Mouse (Mus musculus) T-helper 17 cell (primary cell): ENCODE results near the gene Prl7c1.
"Not testable (repeated sequence)": the region's sequence is repeated elsewhere in the genome, so short reads cannot be mapped to it uniquely, and the experiment has no call there.

Experiments
- in situ Hi-C, 2 experiments: fragments of 300-600 bp; cut with MboI, MseI; formaldehyde crosslinking; loops; 1 replicate in 1 of 2; 2 replicates in 1 of 2; pipeline ENCODE4 v1.15.1; 2025; ENCODE audit warnings: high pct_unique_total_duplicates in 2 of 2

Gene Prl7c1

GRCm38 (mm10) chr13:27780704-27781103 lies at the start of gene Prl7c1:
Gene Prl7c1 (minus strand): TSS chr13:27780804.
- in situ Hi-C loops: loop anchor here in 1 of 2 experiments (10.0 kb wide), 1 partner anchor 1054 kb away; no protein-coding TSS in a partner anchor

DNA sequence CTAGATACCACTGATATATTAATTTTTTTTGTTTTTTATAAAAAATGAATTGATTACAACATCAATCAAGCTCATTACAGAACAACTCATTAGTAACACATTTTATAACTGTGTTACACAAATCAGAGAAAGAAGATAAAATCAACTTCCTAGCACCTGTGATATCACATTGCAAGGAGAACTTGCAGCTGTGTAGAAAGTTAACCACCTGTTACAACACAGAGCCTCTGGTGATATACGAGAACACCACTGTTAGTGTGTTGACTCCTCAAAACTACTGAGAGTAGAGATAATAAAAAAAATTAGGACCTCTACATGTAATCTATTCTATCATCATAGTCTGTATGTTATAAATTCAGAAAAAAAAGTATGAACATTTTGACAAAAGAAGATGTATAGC lies 22.2 kb upstream of the Prl7c1 start:
- in situ Hi-C loops: no loop called here

DNA sequence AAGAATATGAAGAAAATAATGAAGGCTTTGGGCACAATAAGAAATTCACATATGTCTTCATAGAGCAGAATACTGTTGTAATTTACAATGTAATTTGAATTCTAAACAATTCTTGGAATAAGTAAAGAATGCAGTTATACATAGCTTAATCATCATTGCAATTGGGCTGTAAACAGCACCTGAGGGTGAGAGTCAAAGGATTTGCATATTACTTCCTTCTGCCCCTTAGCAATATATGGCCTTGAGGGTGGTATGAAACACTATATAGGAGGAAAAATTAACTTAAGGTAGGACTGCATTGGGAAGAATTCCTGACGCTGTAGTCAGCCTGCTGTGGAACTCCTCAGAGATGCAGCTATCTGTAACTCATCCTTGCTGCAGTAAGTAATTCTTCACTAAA lies 20.8 kb upstream of the Prl7c1 start, which contains the start of gene Prl2a1:
Prl2a1 (plus strand) TSS at position 301 of the 400 bp plus-strand sequence.
- in situ Hi-C loops: no loop called here

- in situ Hi-C loops: no loop called here
Measured at GRCm38 (mm10) chr13:27799303-27799702, 18.7 kb upstream of the Prl7c1 start.

DNA sequence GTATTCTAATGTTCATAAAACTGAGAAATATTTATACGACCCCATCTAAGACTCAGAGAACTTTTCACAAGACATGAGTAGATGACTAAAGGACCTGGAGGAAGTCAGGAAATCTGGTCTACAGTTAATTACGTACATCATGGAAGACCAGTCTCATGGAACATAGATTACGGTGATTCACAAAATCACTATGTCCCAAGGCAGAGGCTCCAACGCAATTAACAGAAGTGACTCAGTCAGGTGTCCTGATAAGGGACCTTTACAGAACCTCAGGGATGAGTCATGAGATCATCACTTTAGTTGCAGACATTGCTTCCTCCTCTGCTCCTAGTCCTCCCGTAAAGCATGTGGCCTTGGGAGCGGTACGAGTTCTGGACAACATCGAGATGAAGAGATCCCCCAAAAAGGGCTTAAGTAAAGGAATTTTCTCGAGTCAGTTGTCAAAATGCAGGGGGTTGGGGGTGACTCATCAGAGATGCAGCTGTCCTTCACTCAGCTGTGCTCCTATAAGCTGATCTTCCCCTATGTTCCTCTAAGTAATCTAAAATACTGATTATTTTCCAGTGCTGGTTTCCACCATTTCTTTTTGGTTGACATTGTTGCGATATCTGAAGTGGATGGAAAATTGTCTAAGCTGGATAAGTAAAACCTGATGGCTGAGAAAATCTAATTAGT lies 46.0 kb downstream of the Prl7c1 start:
- in situ Hi-C loops: no loop called here

GRCm38 (mm10) chr13:27730286-27730959 lies 50.2 kb downstream of the Prl7c1 start:
- in situ Hi-C loops: not testable (repeated sequence)

GRCm38 (mm10) chr13:27725057-27725456 lies 55.5 kb downstream of the Prl7c1 start:
- in situ Hi-C loops: not testable (repeated sequence)
